Mouse (Mus musculus) kidney, adult 18-20 months (tissue): ENCODE data around the gene Mrnip.

Source experiments
- DNase-seq: peaks from one replicate; pipeline ENCODE4 v3.0.0; 2021

Gene Mrnip

DNA sequence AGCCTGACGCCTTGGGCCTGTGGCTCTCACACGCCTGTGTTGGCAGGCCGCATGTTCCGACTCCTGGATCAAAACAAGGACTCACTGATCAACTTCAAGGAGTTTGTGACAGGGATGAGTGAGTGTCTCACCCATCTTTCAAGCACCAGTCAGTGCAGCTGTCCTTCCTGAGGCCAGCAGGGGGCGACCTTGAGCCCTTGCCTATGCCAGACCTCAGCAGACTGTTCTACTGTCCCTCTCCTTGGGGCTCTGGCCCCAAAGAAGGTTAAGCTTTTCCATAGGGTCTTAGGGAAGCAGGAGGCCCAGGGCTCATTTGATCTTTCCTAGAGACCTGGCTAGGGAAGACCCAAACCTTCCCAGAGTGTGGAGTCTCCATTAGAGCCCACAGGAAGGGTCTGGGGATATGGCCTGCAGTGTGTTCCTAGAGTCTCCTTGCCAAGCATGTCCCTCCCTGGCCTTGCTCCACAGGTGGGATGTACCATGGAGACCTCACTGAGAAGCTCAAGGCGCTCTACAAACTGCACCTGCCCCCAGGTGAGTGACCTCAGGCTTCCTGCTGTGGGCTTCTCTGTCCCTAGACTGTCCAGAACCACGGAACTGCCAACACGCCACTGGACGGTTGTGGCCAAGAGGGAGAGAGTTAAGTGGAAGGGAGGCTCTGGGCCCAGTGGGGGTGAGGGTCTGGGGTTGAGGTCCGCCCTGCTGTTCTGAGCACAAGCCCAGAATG, 12.5 kb upstream of the Mrnip start:
- DNase-seq: peak; percentile 69

DNA sequence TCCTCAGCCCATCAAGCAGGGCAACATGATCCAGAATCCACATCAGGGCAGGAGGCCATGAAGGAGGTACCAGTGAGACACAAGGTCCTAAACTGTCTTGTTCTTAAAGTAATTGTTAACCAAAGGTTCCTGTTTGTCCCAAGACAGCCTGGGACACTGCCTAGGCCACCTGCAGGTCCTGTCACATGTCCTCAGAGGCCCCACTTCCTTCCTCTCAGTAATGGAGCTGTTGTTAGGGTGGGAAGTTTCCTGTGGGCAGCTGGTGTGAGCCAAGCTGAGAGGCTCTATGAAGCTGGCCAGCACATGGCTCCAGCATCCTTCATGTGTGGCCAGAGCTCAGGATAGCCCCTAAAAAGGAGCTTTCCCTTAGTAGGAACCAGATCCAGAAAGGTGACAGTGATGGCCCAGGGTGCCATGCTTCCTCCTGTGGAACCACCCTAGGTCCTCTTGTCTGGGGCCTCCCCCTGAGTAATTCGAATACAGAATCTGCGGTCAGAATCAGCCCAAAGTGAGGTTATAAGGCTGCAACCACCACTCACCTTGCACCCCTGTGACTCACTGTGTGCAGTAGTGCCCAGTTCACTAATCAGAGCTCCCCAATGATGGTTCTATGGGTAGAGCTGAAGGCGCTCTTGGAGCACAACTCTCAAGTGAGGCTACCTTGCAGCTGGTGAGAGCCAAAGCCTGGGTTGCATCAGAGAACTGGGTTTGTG, 11.8 kb upstream of the Mrnip start:
- DNase-seq: no peak

DNA sequence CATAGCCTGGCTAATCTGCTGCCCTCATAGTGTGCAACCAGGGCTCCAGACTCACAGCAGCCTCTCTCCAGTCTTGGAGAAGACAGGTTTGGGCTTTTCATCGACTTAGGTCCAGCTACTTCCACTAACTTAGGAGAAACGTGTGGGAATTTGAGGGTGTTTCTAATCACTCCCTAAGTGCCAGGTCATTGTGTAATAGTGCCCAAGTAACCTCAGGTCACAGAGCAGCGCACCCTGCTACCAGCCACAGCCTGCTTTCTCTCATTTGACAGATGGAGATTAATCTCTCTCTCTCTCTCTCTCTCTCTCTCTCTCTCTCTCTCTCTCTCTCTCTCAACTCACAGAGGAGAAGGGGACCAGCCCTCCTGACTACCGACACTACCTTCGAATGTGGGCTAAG, 5.9 kb upstream of the Mrnip start:
- no peak for DNase-seq

DNA sequence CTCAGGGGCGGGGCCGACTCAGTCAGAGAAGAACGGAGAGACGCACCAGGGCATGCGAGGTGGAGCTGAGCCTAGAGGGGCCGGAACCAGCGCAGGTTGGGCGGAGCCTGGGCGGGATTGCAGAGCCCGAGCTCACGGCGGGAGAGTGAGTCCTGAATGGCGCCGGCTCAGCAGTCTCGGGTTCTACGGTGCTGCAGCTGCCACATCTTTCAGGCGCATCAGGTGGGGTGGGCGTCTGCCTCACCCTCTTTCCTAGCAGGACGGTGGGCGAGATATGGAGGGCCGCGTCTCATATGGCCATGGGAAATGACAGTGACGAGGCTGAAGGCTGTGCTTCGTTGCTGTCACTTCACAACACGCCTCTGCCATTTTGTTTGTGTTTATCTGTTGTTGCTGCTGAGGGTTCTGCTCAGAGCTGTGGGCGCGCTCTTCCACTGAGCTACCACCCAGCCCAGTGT, 515 bp downstream of the Mrnip start:
- DNase-seq: peak; percentile 97

DNA sequence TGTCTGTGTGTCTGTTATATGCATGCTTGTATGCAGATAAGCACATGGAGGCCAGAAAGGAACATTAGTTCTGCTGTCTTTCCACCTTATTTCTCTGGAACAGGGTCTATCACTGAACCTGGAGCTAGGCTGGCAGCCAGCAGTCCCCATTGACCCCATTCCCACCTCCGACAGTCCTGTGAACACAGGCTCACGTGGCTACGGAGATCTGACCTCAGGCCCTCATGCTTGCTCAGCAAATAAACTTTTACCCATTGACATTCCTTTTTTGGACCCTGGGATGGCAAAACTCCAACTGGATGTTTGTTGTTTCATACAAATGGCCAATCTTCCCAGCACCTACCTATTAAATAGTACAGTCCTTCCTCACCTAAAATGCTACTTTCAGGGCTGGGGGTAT, 2.1 kb downstream of the Mrnip start:
- DNase-seq: peak; percentile 66

DNA sequence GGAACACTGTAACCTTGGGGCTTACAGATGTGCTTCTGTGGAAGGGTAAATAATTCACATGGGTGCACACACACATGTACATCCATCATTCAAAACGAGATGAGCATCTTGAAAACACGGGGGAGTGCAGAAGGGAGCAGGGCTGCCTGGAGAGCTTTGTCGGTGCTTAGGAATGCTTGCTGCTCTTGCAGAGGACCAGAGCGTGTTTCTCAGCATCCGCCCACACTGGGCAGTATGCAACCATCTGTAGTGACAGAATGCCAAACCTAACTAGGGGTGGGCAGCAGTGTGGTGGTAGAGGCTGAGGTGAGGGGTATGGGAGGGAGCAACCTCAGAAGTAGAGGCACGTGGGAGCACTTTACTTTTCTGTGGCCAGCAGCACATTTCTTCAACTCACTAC, 2.9 kb downstream of the Mrnip start:
- DNase-seq: no peak

DNA sequence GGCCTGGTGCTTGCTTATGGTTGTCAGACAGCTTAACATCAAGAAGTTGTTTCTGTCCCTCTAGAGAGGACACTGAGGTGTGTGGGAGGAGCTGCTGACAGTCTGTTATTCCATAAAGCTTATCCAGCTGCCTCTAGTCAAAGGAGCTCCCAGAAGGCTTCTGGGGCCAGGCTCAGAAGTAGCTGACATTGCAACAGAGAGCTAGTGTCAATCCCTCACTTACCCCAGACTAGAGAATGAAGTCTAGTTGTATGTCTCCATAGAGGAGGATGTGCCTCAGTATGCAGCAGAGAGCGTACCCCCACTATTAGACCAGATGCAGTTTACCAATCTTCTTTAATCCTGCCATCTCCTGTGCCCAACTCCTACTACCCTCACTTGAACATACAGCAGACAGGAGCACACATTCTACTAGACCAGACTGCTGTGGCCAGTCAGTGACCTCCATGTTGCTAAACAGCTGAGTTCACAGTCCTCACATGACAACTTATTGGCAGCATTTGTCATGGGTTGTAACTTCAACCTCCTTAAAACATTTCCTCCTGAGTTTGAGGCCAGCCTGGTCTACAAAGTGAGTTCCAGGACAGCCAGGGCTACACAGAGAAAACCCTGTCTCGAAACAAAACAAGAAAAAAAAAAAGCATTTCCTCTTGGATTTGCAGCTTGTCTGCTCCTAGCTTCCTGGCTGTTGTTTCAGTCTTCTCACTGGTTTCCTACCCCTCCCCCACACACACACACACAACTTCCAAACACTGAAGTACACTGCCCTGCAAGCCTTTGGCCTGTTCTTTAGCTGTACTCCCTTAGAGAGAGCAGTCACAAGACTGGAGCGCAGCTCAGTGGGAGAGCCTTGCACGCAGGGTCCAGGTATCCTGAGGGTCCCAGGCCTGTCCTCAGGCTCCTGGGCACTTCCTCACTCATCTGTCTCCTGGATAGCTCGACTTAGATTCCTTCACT, 4.6 kb downstream of the Mrnip start:
- DNase-seq: no peak

DNA sequence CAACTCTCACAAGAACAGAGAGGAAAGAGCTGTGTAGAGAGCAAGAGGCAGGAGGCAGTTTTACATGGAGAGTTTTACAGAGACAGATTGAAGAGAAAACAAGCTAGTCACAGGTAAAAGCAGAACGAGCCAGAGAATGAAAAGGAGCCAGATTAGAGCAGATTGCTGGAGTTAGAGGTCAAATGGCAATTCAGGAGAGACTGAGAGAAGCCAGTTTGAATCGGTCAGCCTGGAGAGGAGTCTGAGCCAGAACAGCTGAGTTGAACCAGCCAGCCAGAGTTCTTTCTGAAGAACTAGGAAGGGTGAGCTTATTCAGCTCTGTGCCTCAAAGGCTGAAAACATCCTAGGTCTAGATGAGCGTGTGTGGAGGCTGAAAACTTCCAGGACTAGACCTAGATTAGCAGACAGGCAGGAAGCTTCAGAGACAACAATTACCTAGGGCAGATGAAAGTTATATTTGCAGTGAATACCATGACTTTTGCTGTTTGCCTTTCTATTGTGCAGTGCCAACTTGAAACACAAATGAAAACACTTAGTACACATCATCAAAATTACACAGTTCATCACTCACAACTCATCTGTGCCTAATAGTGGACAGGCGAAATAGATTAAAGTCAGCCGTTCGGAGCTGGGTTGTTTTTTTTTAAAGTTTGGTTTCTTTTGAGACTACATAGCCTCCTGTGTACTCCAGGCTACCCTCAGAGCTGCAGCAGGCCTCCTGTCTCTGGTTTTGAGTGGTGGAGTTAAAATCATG, 6.4 kb downstream of the Mrnip start:
- no peak for DNase-seq

DNA sequence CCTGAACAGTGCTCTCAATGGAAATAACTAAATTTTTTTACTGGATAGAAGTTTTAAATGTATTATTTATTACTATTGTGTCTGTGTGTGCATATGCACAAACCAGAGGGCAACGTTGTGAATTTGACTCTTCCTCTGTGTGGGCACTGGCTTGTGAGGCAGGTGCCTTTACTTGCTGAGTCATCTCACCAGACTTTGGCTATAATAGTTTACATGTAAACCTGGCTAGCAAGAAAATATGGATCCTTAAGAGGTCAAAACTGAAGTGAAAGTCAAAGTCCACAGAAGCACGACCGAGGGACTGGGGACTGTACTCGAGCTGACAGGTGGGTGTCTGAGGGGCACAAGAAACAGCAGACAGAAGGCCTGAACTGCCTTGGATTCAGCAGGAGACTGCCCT, 8.5 kb downstream of the Mrnip start:
- no peak for DNase-seq

DNA sequence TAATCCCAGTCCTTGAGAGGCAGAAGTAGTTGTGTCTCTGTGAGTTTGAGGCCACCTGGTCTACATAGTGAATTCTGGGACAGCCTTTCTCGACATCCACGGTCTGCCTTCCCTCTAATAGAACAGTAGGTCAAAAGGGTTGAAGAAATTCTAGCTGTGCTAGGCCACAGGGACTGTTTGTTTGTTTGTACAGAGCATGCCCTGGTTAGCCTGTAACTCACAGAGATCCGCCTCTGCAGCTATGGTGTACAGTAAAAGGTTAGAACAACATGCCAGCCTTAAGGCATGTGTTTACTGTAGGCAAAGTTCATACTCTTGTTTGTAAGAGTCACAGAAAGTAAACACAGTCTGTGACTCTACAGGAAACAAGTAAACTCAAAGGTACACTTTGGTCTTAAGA, 10.5 kb downstream of the Mrnip start:
- no peak for DNase-seq

DNA sequence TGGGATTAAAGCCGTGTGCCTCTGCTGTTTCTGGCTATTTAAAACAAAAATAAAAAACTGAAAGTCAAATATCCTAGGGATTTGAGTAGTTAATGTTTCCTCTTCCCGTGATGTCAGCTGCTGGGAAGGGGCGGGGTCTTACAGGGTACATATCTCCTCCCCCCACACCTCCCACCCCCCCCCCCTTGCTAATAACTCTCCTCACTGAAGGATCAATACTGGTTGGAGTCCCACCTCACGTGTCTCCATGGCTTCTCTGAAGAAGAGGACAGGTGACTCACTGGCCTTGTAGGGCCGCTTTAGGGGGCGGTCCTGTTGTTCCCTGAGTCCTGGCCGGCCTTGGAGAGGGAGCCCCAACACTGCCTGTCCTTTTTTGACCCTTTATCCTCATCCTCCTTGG, 14.4 kb downstream of the Mrnip start:
- no peak for DNase-seq

DNA sequence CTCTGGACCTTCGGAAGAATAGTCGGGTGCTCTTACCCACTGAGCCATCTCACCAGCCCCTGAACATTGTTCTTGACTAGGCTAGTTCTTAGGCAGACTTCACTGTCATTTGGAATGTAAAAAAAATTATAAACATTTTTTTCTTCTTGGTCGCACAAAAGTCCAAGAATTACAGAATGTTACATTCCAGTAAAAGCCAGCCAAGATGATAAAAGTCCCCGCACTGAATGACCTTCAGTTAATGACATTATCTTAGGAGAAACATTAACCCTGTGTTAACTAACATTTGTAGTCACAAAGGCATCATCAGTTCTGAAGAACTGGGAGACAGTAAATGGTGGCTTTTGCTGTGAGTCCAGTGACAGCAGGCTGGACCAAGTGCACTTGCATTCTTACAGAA, 16.1 kb downstream of the Mrnip start:
- no peak for DNase-seq

DNA sequence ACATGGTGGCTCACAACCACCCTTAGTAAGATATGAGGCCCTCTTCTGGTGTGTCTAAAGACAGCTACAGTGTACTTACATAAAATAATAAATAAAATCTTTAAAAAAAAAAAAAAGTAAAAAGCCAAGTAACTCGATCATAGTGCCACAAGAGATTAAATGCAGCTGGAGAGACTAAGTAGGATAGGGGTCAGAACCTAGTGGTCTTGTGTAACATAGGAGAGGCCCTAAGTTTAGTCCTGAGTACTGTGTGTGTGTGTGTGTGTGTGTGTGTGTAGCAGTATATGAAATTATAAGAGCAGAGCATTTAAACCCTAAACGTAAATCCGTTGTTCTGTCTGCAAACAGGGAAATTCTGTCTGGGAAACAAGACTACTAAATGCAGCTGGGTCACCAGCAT, 18.0 kb downstream of the Mrnip start:
- no peak for DNase-seq

DNA sequence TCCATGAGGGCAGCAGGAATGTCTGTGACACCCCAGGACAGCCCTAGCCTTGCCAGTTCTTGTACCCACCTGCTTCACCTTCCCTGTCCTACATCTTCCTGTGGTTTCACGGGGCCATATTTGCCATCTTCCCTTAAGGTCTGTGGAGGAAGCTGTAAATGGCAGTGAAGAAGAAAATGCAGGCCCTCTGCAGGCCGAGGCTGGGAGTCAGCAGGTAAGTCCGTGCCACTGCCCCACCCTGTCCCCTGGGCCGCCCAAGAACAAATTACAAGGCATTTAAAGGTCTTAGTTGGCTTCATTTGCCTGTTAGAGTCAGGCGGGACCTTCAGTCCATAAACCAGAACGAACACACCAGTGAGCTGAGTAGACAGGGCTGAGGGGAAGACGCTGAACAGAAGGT, 19.8 kb downstream of the Mrnip start:
- DNase-seq: no peak

DNA sequence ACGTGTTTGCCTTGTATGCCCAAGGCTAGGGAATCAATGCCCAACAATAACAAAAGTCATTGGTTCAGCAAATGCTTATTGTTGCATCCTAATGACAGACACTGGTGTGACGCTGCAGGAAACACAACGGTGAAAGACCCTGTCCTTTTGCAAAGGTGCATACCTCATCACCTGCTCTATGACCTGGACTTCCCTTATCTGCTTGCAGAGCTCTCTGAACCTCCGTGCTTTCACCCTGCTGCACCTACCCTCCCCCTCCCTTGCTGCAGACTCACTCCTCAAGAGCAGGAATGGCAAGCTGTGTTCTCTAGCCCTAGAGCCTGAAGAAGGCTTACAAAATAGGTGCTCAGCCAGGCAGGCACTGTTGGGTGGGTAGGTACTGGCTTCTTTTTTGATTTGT, 20.5 kb downstream of the Mrnip start:
- no peak for DNase-seq

DNA sequence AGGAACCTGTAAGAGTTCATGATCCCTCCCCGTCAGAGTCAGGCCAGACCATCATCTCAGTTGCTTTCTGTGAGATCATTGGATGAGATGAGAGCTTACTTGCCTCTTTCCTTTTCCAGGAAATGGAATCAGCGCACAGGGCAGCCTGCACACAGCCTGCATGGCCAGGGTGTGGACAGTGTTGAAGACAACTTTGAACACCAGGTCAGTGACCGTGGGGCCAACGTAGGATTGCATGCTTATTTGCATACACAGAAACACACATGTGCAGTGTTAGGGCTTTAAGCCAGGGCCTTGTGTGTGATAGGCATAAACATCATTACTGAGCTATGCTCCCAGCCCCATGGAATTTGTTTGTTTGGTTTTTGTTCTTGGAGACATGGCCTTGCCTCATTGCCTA, 23.3 kb downstream of the Mrnip start:
- DNase-seq: no peak

DNA sequence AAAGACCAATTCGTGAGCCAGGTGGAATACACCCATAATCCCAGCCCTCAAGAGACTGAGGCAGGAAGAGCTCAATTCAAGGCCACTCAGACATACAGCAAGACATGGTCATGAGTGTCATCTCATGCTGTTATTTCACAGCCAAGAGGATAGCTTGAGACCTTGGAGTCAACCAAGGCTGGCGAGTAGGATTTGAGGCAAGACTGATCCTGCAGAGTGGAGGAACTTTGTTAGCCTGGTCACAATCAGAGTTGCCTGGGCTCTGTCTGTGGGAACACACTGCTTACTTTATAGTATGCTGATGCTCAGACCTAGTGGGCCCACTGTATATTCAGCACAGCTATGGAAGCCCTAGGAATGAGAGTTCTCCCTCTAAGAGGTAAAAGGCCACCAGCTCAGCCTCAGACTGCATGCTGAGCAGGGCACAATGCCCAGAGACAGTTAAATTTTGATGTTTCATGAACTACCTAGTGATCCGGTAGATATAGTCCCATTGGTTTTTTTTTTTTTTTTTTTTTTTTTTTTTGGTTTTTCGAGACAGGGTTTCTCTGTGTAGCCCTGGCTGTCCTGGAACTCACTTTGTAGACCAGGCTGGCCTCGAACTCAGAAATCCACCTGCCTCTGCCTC, 24.1 kb downstream of the Mrnip start:
- no peak for DNase-seq

DNA sequence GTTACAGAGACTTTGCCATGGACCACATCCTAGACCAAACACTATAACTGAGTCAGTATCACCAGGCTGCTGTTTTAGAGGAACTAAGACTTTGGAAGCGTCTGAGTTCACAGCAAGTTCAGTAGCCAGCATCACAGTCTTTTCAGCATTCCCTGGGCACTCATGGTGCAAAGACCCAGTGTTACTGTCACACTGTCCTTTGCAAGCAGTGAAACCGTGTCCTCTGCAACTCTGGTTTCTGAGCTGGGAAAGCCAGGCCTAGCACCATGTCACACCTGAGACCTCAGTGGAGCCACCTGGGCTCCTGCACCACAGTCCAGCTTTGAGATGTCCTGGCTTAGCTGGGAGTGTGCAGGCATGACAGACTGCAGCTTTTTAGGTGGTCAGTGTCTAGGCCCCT, 24.7 kb downstream of the Mrnip start:
- DNase-seq: no peak

DNA sequence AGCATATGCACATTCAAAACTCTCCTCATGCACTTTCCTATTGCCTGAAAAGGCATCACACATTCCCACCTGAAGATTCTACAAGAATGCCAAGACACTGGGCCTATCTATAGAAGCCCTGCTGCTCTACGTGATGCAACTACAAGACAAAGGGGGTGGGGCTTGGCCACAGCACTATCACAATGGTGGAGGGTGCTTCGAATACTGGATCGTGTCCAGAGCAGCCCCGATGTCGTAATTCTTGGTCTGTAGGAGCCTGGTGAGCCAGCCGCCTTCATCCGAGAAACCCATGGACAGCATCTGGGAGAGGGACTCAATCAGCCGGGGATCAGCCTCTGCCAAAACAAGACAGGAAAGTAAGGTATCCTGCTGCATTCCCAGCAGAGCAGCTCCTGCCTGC, 26.4 kb downstream of the Mrnip start:
- no peak for DNase-seq

DNA sequence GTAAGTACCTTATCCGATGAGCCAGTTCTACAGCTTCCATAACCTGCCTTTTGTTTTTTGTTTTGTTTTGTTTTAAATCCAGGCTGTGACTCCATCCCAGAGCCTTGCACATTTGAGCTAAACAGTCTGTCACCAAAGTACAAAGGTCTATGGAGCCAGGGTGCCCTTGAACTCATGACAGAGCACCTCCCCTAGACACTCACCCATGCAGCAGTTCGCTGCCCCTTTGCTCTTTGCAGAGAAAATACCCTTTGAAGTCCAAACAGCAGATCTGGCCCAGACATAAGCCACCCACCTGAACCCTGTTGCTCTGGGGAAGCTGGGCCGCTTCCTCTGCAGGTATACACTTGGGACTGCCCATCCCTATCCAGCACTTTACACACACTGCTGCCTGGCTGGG, 27.3 kb downstream of the Mrnip start:
- no peak for DNase-seq

DNA sequence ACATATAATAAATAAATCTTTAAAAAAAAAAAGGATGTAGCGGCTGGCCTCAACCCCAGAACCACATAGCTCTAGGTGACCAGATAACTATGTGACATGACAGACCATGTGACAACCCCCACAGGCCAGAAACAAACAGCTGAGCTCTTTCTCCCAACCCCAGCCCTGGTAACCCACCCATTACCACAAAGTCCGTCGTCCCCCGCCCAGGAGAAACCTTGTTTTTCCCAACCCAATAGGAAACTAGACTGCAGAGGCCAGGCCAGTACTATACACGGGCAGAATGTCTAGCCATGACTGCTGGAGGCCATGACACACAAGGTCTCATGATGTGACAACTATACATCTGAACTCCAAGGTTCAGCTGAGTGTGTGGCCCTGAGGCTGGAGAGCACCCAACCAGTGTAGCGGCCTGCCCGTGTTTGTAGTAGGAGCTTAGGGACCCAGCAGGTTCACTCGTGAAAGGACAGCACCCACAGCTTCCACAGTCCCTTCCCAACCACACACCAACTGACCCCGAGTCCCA, 29.1 kb downstream of the Mrnip start:
- DNase-seq: no peak

DNA sequence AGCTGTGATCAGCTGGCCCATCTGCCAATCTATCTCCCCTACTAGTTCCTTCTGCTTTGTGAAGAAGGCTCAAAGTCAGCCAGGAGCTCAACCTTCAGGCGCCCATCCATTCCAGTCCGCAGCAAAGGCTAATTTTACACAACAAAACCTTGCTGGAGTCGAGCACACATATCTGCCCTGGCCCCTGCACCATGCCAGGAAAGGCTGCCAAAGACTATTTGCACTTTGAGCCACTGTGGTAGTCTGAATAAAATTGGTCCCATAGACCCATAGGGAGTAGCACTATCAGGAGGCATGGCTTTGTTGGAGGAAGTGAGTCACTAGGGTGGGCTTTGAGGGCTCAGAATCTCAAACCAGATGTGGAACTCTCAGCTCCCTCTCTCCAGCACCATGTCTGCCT, 31.2 kb downstream of the Mrnip start:
- DNase-seq: no peak
